Mouse (Mus musculus): ENCODE data around the gene Fmn2. TPM values are rescaled to one million over a fixed set of nuclear protein-coding genes. Genes with fewer than 3 reads are reported as not detected.

Fmn2 gene
- total and polyA plus RNA-seq, 3 experiments, result not detected

DNA sequence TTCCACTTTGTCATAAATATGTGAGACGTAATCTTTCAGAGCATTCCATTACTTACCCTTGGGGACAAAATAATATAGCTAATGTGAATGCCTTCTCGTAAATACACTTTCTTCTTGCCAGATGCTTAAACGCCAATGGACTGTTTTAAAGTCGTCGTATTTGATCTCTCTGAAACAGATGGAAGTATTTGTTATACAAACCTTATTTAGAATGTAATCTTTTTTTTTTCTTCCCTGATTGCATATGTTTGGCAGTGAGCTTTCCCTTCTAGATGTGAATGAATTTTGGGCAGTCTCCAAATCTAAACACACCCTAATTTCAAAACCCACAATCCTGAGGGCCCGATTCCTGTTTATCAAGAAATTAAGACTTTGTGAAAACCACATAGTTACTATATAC lies 173.7 kb downstream of the Fmn2 start:
- ATAC-seq (ENCODE audit: extremely low read depth, insufficient number of reproducible peaks, low FRiP score, poor library complexity, severe bottlenecking), result no peak
- no peaks in the 10 kb centered on the region for H3K27me3 ChIP-seq (ENCODE audit: insufficient read depth, low read length)
- TF ChIP-seq TAL1 (conservative IDR thresholded peaks at IDR 0.05; ENCODE audit: low read depth, low read length) (no peak), POLR2AphosphoS5 (IDR thresholded peaks at IDR 0.05; ENCODE audit: insufficient replicate concordance, low read depth, low read length) (no peak), GATA2 (IDR thresholded peaks at IDR 0.05; ENCODE audit: borderline replicate concordance, low read depth, low read length) (no peak), GATA1 (IDR thresholded peaks at IDR 0.05; ENCODE audit: borderline replicate concordance, low read length) (no peak), CTCF (IDR thresholded peaks at IDR 0.05; ENCODE audit: low read depth, low read length) (no peak)
- no peak for DNase-seq (ENCODE audit: low spot score)
- H3K4me3 ChIP-seq (ENCODE audit: low read depth, low read length), result no peak overlapping the region
- H3K4me1 ChIP-seq (ENCODE audit: insufficient read depth, low read depth, low read length), result no peaks in the 10 kb centered on the region
- H3K36me3 ChIP-seq (replicated peaks), result no peaks in the 10 kb centered on the region
- H3K9me3 ChIP-seq (replicated peaks), result peaks cover 19% of the 10 kb centered on the region

DNA sequence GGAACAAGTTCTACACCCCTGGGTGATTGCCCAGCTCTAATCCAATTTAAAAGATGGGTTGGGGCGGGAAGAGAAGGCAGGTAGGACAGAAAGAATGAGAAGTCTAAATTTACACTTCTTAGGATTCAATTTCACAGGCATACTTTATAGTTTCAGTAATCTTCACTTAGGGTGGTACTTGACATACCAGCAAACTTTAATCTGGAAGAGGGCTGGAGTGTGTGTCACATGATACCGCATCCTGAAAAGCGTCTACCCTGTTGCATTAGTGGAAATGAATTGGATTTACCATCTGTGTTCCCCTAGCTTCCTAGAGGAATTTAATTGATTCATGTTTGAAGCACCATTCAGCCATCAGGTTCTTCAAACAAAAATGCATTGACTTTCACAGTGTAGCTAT lies 174.6 kb downstream of the Fmn2 start:
- Histone ChIP-seq H3K27me3 (ENCODE audit: insufficient read depth, low read length) (no peaks in the 10 kb centered on the region), H3K9me3 (replicated peaks) (peaks cover 19% of the 10 kb centered on the region), H3K4me3 (ENCODE audit: low read depth, low read length) (no peak overlapping the region), H3K36me3 (replicated peaks) (no peaks in the 10 kb centered on the region), H3K4me1 (ENCODE audit: insufficient read depth, low read depth, low read length) (no peaks in the 10 kb centered on the region)
- DNase-seq (ENCODE audit: low spot score) (no peak), ATAC-seq (ENCODE audit: extremely low read depth, insufficient number of reproducible peaks, low FRiP score, poor library complexity, severe bottlenecking) (no peak)
- TF ChIP-seq POLR2AphosphoS5 (IDR thresholded peaks at IDR 0.05; ENCODE audit: insufficient replicate concordance, low read depth, low read length) (no peak), GATA1 (IDR thresholded peaks at IDR 0.05; ENCODE audit: borderline replicate concordance, low read length) (no peak), TAL1 (conservative IDR thresholded peaks at IDR 0.05; ENCODE audit: low read depth, low read length) (no peak), CTCF (IDR thresholded peaks at IDR 0.05; ENCODE audit: low read depth, low read length) (no peak), GATA2 (IDR thresholded peaks at IDR 0.05; ENCODE audit: borderline replicate concordance, low read depth, low read length) (no peak)

DNA sequence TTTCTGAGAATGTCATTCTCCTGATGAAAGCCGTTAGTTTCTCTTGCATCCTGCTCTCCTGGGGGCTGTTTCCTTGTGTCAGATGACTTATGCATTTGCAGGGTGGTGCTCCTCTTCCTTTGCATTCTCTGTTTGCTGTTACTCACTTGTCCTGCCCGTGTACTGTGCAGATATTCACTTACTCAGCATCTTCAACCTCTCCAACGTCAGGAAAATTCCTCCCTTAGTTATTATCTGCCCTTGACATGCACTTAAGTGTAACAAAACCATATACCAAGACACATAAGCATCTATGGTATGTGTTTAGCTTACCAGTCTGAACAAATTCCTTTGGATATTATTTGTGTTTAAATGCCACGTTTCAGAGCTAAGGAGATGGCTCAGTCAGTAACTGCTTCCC lies 175.6 kb downstream of the Fmn2 start:
- TF ChIP-seq POLR2AphosphoS5 (IDR thresholded peaks at IDR 0.05; ENCODE audit: insufficient replicate concordance, low read depth, low read length), result no peak
- TF ChIP-seq CTCF (IDR thresholded peaks at IDR 0.05; ENCODE audit: low read depth, low read length), result no peak
- TF ChIP-seq TAL1 (conservative IDR thresholded peaks at IDR 0.05; ENCODE audit: low read depth, low read length), result no peak
- TF ChIP-seq GATA1 (IDR thresholded peaks at IDR 0.05; ENCODE audit: borderline replicate concordance, low read length), result no peak
- no peak for TF ChIP-seq GATA2 (IDR thresholded peaks at IDR 0.05; ENCODE audit: borderline replicate concordance, low read depth, low read length)
- Histone ChIP-seq H3K4me1 (ENCODE audit: insufficient read depth, low read depth, low read length) (no peaks in the 10 kb centered on the region), H3K9me3 (replicated peaks) (peaks cover 17% of the 10 kb centered on the region), H3K27me3 (ENCODE audit: insufficient read depth, low read length) (no peaks in the 10 kb centered on the region), H3K36me3 (replicated peaks) (no peaks in the 10 kb centered on the region), H3K4me3 (ENCODE audit: low read depth, low read length) (no peak overlapping the region)
- DNase-seq (ENCODE audit: low spot score) (no peak), ATAC-seq (ENCODE audit: extremely low read depth, insufficient number of reproducible peaks, low FRiP score, poor library complexity, severe bottlenecking) (no peak)

GRCm38 (mm10) chr1:174689301-174689700 lies 187.7 kb downstream of the Fmn2 start:
- Histone ChIP-seq H3K27me3 (ENCODE audit: insufficient read depth, low read length) (no peaks in the 10 kb centered on the region), H3K4me3 (ENCODE audit: low read depth, low read length) (no peak overlapping the region), H3K4me1 (ENCODE audit: insufficient read depth, low read depth, low read length) (no peaks in the 10 kb centered on the region), H3K9me3 (replicated peaks) (peaks cover 9% of the 10 kb centered on the region), H3K36me3 (replicated peaks) (no peaks in the 10 kb centered on the region)
- TF ChIP-seq GATA2 (IDR thresholded peaks at IDR 0.05; ENCODE audit: borderline replicate concordance, low read depth, low read length), result no peak
- DNase-seq (ENCODE audit: low spot score) (no peak), ATAC-seq (ENCODE audit: extremely low read depth, insufficient number of reproducible peaks, low FRiP score, poor library complexity, severe bottlenecking) (no peak)

DNA sequence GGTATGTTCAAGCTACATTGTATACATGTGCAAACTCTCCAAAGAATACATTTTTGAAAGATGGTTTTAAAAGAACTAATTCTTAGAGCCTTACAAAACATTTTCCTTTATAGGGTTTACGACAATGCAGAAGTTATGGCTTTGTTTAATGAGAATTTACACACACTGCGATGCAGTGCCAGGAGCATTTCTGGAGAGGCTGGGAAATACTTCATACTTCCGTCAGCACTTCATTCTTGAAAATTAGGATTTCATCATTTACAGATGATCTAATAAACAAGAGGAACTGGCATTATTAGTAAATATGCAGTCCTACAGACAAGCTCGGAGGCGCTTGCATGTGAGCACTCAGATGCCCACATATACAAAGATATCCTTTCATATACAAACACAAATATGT lies 199.2 kb downstream of the Fmn2 start:
- no peak for ATAC-seq (ENCODE audit: extremely low read depth, insufficient number of reproducible peaks, low FRiP score, poor library complexity, severe bottlenecking)
- TF ChIP-seq GATA1 (IDR thresholded peaks at IDR 0.05; ENCODE audit: borderline replicate concordance, low read length), result no peak

DNA sequence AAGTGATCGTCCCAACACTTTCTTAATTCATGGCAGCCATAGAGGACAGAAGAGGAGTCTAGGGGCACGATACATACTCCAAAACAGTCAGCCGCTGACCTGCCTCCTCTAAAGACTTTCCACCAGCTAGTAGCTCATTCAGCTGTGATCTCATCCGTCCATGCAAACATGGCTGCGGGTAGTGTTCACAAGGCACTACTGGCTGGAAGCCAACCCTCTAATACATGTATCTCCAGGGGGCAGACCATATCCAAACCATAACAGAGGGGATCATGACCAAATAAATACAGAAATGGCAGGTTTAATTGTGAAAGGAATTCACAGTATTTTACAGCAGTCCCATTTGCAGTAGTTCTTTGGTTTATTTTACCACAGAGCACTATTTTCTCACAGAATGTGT lies 200.2 kb downstream of the Fmn2 start:
- no peaks in the 10 kb centered on the region for H3K27me3 ChIP-seq (ENCODE audit: insufficient read depth, low read length)
- TF ChIP-seq POLR2AphosphoS5 (IDR thresholded peaks at IDR 0.05; ENCODE audit: insufficient replicate concordance, low read depth, low read length), result no peak
- no peak for TF ChIP-seq TAL1 (conservative IDR thresholded peaks at IDR 0.05; ENCODE audit: low read depth, low read length)
- no peak for TF ChIP-seq GATA2 (IDR thresholded peaks at IDR 0.05; ENCODE audit: borderline replicate concordance, low read depth, low read length)
- no peak for TF ChIP-seq GATA1 (IDR thresholded peaks at IDR 0.05; ENCODE audit: borderline replicate concordance, low read length)
- no peak for TF ChIP-seq CTCF (IDR thresholded peaks at IDR 0.05; ENCODE audit: low read depth, low read length)
- no peaks in the 10 kb centered on the region for H3K36me3 ChIP-seq (replicated peaks)
- no peaks in the 10 kb centered on the region for H3K4me1 ChIP-seq (ENCODE audit: insufficient read depth, low read depth, low read length)
- ATAC-seq (ENCODE audit: extremely low read depth, insufficient number of reproducible peaks, low FRiP score, poor library complexity, severe bottlenecking), result no peak
- DNase-seq (ENCODE audit: low spot score), result no peak
- no peak overlapping the region for H3K4me3 ChIP-seq (ENCODE audit: low read depth, low read length)
- peaks cover 5% of the 10 kb centered on the region for H3K9me3 ChIP-seq (replicated peaks)

More for the DNA sequence above, 199.2 kb downstream of the Fmn2 start:
- Histone ChIP-seq H3K36me3 (replicated peaks) (no peaks in the 10 kb centered on the region), H3K4me3 (ENCODE audit: low read depth, low read length) (no peak overlapping the region), H3K4me1 (ENCODE audit: insufficient read depth, low read depth, low read length) (no peaks in the 10 kb centered on the region), H3K9me3 (replicated peaks) (peaks cover 5% of the 10 kb centered on the region), H3K27me3 (ENCODE audit: insufficient read depth, low read length) (no peaks in the 10 kb centered on the region)
- DNase-seq (ENCODE audit: low spot score), result no peak

DNA sequence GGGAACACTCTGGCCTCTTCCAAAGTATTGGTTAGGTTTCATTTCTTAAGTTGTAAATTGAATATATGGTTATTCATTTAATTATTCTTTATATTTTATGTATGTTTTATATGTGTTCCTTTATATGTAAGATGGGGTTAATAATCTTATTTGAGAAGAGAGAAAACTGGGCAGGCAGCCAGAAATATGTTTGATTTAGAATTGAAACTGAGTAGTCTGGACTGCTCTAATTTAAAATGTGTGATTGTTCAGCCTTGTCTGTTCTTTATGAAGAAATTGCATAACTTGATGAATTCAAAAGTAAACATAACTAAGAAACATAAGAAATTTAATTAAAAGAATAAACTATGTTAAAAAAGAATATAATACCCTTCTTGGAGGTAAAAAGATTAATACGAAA lies 202.3 kb downstream of the Fmn2 start:
- DNase-seq (ENCODE audit: low spot score), result no peak
- no peak overlapping the region for H3K4me3 ChIP-seq (ENCODE audit: low read depth, low read length)
- H3K4me1 ChIP-seq (ENCODE audit: insufficient read depth, low read depth, low read length), result no peaks in the 10 kb centered on the region
- no peaks in the 10 kb centered on the region for H3K27me3 ChIP-seq (ENCODE audit: insufficient read depth, low read length)
- peaks cover 6% of the 10 kb centered on the region for H3K9me3 ChIP-seq (replicated peaks)
- no peak for TF ChIP-seq GATA1 (IDR thresholded peaks at IDR 0.05; ENCODE audit: borderline replicate concordance, low read length)
- TF ChIP-seq GATA2 (IDR thresholded peaks at IDR 0.05; ENCODE audit: borderline replicate concordance, low read depth, low read length), result no peak
- ATAC-seq (ENCODE audit: extremely low read depth, insufficient number of reproducible peaks, low FRiP score, poor library complexity, severe bottlenecking), result no peak
- H3K36me3 ChIP-seq (replicated peaks), result no peaks in the 10 kb centered on the region
